Mouse (Mus musculus) midbrain, embryonic 13.5 days (tissue): ENCODE data around the gene Sec22c. TPM values are rescaled to one million over a fixed set of nuclear protein-coding genes. Genes with fewer than 3 reads are reported as not detected.

ENCODE experiments used
- ATAC-seq: fragments of 200-750 bp; cut with Nextera tagmentation; 2 replicates; pipeline ENCODE4 v1.8.0; 2017; ENCODE audit warnings: mild to moderate bottlenecking, moderate TSS enrichment, moderate library complexity
- H3K27ac ChIP-seq: fragments of 300-500 bp; sonication (generic); 2 replicates; pipeline ENCODE4 v1.5.1; 2015; ENCODE audit warnings: inconsistent platforms, mild to moderate bottlenecking, moderate library complexity
- H3K27me3 ChIP-seq: fragments of 300-500 bp; sonication (generic); 2 replicates; pipeline ENCODE4 v1.6.1; 2015; ENCODE audit warnings: mild to moderate bottlenecking, inconsistent platforms
- H3K36me3 ChIP-seq: fragments of 300-500 bp; sonication (generic); 2 replicates; pipeline ENCODE4 v1.6.1; 2015; ENCODE audit warnings: mild to moderate bottlenecking, inconsistent platforms
- H3K4me1 ChIP-seq: fragments of 300-500 bp; sonication (generic); replicated peaks from 2 replicates; pipeline ENCODE4 v1.6.1; 2015; ENCODE audit warnings: inconsistent platforms
- H3K4me2 ChIP-seq: fragments of 300-500 bp; sonication (generic); replicated peaks from 2 replicates; pipeline ENCODE4 v1.6.1; 2015; ENCODE audit warnings: moderate library complexity, mild to moderate bottlenecking, inconsistent platforms
- H3K4me3 ChIP-seq: fragments of 300-500 bp; sonication (generic); replicated peaks from 2 replicates; pipeline ENCODE4 v1.5.1; 2015; ENCODE audit warnings: mild to moderate bottlenecking, inconsistent platforms
- H3K9ac ChIP-seq: fragments of 300-500 bp; sonication (generic); replicated peaks from 2 replicates; pipeline ENCODE4 v1.6.1; 2015; ENCODE audit warnings: mild to moderate bottlenecking, inconsistent platforms
- H3K9me3 ChIP-seq: fragments of 300-500 bp; sonication (generic); 2 replicates; pipeline ENCODE4 v1.6.1; 2016; ENCODE audit warnings: mild to moderate bottlenecking, inconsistent platforms
- WGBS: fragments of 180-500 bp; shearing (Covaris S2); methylation state at CpG from one replicate; pipeline ENCODE4 v1.1.7; 2015; 5-methylcytosine and 5-hydroxymethylcytosine counted together
- polyA plus RNA-seq: library from polyadenylated mRNA; unstranded; fragments of >200 nt; fragmentation: Nextera tagmentation; extraction: Ambion mirVana; gene quantifications from 2 replicates; pipeline ENCODE4 v1.2.1, GENCODE M21; 2015

Sec22c gene
- polyA plus RNA-seq, 1 experiment from 2014 or later = 31.1 TPM

DNA sequence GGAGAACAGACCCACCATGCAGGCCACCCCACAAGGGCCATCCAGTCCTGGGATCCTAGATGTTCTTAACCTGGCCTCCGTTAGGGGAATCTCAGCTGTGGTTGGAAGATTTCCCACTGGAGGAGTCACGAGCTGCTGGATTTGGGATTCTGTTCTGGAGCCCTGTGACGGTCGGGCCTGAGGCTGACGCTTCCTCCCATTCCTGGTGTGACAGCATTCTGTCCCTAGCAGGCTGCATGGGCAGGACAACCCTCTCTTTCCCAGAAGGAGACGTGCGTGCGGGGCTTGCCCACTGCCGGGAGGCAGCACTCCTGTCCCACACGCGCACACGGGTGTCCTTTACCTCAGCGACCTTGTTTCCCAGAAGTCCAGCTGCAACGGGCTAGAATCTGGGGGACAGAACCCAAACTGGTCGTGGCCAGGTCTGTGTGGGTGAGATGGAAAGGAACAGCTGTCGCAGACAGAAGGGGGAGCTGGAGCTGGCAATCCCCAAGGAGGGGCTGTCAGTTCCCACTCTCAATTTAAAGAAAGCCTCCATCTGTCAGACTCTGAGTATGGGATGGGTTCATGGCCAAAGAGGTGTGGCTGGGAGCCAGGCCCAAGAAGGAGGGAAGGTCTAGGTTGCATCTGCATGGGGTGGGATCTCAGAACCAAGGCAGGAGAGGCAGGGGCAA lies 38.2 kb downstream of the Sec22c start:
- Histone ChIP-seq H3K27ac (peak overlapping the region; percentile 47; the same call in 1 of the 2 replicates), H3K4me3 (no peak overlapping the region), H3K36me3 (no peaks in the 10 kb centered on the region), H3K9me3 (no peaks in the 10 kb centered on the region), H3K27me3 (peaks cover 30% of the 10 kb centered on the region), H3K9ac (peak overlapping the region; percentile 6; the same call in 1 of the 2 replicates), H3K4me2 (no peak overlapping the region), H3K4me1 (peaks cover 38% of the 10 kb centered on the region)
- WGBS = 67% methylated on average over 16 of the region's 16 CpGs
- ATAC-seq = peak; percentile 28; the same call in 1 of the 2 replicates

DNA sequence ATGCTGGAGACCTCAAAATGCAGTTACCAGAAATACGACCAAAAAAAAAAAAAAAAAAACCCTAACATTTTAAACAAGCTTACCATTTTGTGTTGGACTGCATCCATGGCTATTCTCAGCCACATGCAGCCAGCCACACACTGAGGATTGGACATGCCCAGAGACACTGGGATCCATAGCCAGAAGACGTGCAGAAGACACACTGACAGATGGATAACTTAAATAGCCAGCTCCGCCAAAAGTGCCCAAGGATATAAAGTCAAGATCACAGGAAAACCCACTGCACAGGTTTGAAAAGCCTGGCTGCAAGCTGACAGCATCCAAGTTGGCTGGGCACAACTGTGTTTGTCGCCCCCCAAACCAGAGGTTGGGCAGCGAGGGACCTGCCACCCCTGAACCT lies 41.2 kb downstream of the Sec22c start:
- H3K27me3 ChIP-seq = peaks cover 15% of the 10 kb centered on the region
- WGBS = 84% methylated on average over 5 of the region's 5 CpGs
- H3K36me3 ChIP-seq = no peaks in the 10 kb centered on the region
- H3K4me1 ChIP-seq = peaks cover 19% of the 10 kb centered on the region
- H3K9ac ChIP-seq = no peak overlapping the region
- no peaks in the 10 kb centered on the region for H3K9me3 ChIP-seq
- H3K27ac ChIP-seq = no peak overlapping the region
- no peak for ATAC-seq
- no peak overlapping the region for H3K4me2 ChIP-seq
- H3K4me3 ChIP-seq = no peak overlapping the region

DNA sequence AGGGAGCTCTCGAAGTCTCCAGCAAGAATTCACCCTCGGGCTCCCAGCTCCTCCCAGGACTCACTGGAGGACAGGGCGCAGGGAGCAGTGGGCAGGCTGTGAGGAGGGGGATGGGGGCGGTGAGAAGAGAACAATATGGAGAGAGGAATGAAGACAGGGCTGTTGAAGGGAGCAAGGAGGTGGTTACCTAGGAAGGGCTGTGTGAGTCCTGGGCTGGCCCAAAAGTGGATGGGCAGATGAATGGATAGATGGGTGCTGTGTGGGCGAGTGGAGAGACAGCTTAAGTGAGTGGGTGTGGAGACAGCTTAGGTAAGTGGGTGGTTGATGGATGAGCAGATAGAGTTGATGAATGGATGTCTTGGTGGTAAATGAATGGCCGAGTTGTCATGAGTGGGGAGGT lies 41.8 kb downstream of the Sec22c start:
- WGBS = 87% methylated on average over 6 of the region's 6 CpGs
- Histone ChIP-seq H3K4me1 (peaks cover 18% of the 10 kb centered on the region), H3K9me3 (no peaks in the 10 kb centered on the region), H3K4me2 (no peak overlapping the region), H3K27me3 (peaks cover 8% of the 10 kb centered on the region), H3K36me3 (no peaks in the 10 kb centered on the region), H3K4me3 (no peak overlapping the region), H3K9ac (no peak overlapping the region), H3K27ac (no peak overlapping the region)
- ATAC-seq = no peak

- no peak overlapping the region for H3K4me3 ChIP-seq
- H3K27ac ChIP-seq = no peak overlapping the region
- no peak for ATAC-seq
- 88% methylated on average over 7 of the region's 7 CpGs for WGBS
- H3K9me3 ChIP-seq = no peaks in the 10 kb centered on the region
- no peaks in the 10 kb centered on the region for H3K4me1 ChIP-seq
- no peaks in the 10 kb centered on the region for H3K36me3 ChIP-seq
- no peak overlapping the region for H3K4me2 ChIP-seq
- H3K9ac ChIP-seq = no peak overlapping the region
- no peaks in the 10 kb centered on the region for H3K27me3 ChIP-seq
Measured at GRCm38 (mm10) chr9:121659791-121660190, 45.5 kb downstream of the Sec22c start.

DNA sequence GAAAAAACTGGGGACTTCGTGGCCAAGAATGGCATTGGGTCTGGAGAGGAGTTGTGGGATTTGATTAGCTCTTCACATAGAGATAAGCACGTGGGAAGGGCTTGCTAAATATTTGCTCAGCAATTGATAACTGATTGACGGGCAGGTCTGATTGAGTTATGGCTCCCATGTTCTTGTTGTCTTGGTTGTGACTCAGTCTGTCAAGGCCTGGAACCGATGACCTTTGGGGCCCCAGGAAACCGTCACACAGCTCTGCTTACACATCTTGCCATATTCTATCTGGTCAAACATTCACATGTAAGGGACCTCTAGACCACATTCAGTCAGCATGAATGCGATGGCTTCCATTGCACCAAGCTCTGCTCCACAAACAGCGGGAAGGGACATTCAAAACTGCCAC lies 47.0 kb downstream of the Sec22c start:
- 86% methylated on average over 7 of the region's 7 CpGs for WGBS
- H3K9ac ChIP-seq = no peak overlapping the region
- H3K4me3 ChIP-seq = no peak overlapping the region
- no peaks in the 10 kb centered on the region for H3K9me3 ChIP-seq
- H3K27me3 ChIP-seq = no peaks in the 10 kb centered on the region
- no peak overlapping the region for H3K27ac ChIP-seq
- H3K4me1 ChIP-seq = no peaks in the 10 kb centered on the region
- H3K36me3 ChIP-seq = no peaks in the 10 kb centered on the region
- no peak for ATAC-seq
- H3K4me2 ChIP-seq = no peak overlapping the region

- Histone ChIP-seq H3K9me3 (no peaks in the 10 kb centered on the region), H3K27me3 (no peaks in the 10 kb centered on the region), H3K27ac (no peak overlapping the region), H3K4me1 (no peaks in the 10 kb centered on the region), H3K4me3 (no peak overlapping the region), H3K4me2 (no peak overlapping the region), H3K36me3 (no peaks in the 10 kb centered on the region), H3K9ac (no peak overlapping the region)
- WGBS = 73% methylated on average over 13 of the region's 13 CpGs
- no peak for ATAC-seq
Measured at GRCm38 (mm10) chr9:121657143-121657542, 48.1 kb downstream of the Sec22c start.

DNA sequence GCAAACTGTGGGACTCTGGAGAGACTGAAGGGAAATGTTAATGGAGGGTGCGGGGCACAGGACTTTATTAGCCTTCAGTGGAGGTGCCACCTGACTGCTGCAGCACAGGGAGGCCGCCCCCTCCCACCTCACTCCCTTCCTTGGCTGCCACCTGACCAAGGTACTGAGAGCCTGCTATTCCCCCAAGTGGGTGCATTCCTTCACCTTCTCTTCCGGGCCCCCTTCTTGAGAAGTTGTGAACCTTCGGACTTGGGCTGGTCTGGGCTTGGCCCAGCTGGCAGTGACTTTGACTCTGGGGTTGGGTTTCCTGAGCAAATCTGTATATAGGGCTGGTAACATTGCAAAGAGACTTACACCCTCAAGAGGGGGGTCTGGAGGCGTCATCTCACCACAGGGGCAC lies 49.0 kb downstream of the Sec22c start:
- no peak for ATAC-seq
- no peak overlapping the region for H3K4me3 ChIP-seq
- H3K4me1 ChIP-seq = no peaks in the 10 kb centered on the region
- no peaks in the 10 kb centered on the region for H3K27me3 ChIP-seq
- 89% methylated on average over 5 of the region's 5 CpGs for WGBS
- no peak overlapping the region for H3K9ac ChIP-seq
- no peaks in the 10 kb centered on the region for H3K9me3 ChIP-seq
- no peak overlapping the region for H3K27ac ChIP-seq
- no peaks in the 10 kb centered on the region for H3K36me3 ChIP-seq
- H3K4me2 ChIP-seq = no peak overlapping the region

DNA sequence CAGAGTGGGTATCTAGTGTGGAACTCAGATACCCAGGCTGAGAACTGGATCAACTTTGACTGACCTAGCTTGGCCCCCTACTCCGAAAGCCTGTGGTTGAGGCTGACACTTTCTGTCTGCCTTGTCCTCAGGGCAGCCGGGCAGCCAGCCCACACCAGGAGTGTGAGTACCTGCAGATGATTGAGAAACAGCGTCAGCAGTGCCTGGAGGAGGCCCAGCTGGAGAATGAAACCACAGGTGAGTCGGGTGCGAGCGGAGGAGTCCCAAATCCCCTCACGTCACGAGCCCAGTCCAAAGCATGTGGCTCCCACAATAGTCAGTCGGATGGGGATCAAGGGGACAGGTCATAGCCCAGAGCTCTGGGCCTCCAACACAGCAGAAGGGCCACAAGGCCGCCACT lies 51.6 kb downstream of the Sec22c start:
- Histone ChIP-seq H3K4me1 (no peaks in the 10 kb centered on the region), H3K4me2 (no peak overlapping the region), H3K9ac (no peak overlapping the region), H3K36me3 (no peaks in the 10 kb centered on the region), H3K4me3 (no peak overlapping the region), H3K9me3 (no peaks in the 10 kb centered on the region), H3K27ac (no peak overlapping the region), H3K27me3 (no peaks in the 10 kb centered on the region)
- 87% methylated on average over 10 of the region's 10 CpGs for WGBS
- ATAC-seq = no peak

DNA sequence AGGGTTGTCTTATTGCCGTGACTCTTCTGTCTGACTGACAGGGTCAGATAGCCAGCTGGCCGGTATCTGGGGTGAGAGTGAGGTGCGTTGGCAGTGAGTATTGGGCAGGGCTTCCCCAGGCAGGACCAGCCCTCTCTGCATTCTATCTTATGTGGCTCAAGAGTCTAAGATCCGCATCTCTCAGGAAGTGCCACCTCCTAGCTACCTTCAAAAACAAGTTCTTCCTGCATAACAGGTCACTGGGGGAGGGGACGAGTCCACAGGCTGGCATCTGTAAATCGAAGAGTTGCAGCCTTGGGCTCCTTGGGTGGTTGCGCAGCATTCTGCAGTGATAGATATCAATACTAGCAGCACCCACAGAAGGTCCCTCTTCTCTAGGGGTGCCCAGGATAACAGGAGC lies 58.3 kb downstream of the Sec22c start:
- H3K27me3 ChIP-seq = peaks cover 36% of the 10 kb centered on the region
- no peak overlapping the region for H3K9ac ChIP-seq
- H3K36me3 ChIP-seq = no peaks in the 10 kb centered on the region
- no peaks in the 10 kb centered on the region for H3K9me3 ChIP-seq
- no peak overlapping the region for H3K27ac ChIP-seq
- H3K4me3 ChIP-seq = no peak overlapping the region
- H3K4me1 ChIP-seq = peaks cover 13% of the 10 kb centered on the region
- no peak for ATAC-seq
- 82% methylated on average over 7 of the region's 7 CpGs for WGBS
- no peak overlapping the region for H3K4me2 ChIP-seq

DNA sequence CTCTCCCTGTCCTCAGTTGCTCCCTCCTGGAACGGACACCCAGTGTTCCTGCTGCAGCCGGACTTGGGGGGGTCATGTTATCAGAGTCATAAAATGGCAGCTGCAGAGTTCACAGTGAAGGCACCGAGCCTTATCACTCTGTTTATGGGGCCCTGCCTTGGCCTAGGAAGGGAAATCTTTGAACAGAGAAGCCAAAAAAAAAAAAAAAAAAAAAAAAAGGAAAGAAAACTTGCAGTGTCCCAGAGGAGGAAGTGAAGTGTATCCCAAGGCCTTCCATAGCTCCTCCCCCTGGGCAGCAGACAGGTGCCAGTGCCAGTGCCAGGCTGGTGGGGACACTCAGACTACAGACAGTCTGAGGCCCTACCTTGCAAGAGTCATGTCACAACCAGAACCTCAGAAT lies 60.4 kb downstream of the Sec22c start:
- no peaks in the 10 kb centered on the region for H3K36me3 ChIP-seq
- H3K4me3 ChIP-seq = no peak overlapping the region
- peaks cover 20% of the 10 kb centered on the region for H3K4me1 ChIP-seq
- no peak overlapping the region for H3K9ac ChIP-seq
- no peak for ATAC-seq
- H3K27ac ChIP-seq = no peak overlapping the region
- no peak overlapping the region for H3K4me2 ChIP-seq
- WGBS = 81% methylated on average over 3 of the region's 3 CpGs
- H3K9me3 ChIP-seq = no peaks in the 10 kb centered on the region
- peaks cover 58% of the 10 kb centered on the region for H3K27me3 ChIP-seq

- no peaks in the 10 kb centered on the region for H3K9me3 ChIP-seq
- peak within 1 kb of the TSS; percentile 87 for H3K4me2 ChIP-seq
- H3K27ac ChIP-seq = no peak within 1 kb of the TSS
- WGBS = under 1% methylated on average over 79 of the region's 79 CpGs
- H3K4me1 ChIP-seq = peaks cover 20% of the 10 kb centered on the region
- H3K36me3 ChIP-seq = no peaks in the 10 kb centered on the region
- peak within 1 kb of the TSS; percentile 52 for H3K4me3 ChIP-seq
- peak within 1 kb of the TSS; percentile 63 for H3K9ac ChIP-seq
- H3K27me3 ChIP-seq = peaks cover 74% of the 10 kb centered on the region
- ATAC-seq = peak; percentile 92
Measured at GRCm38 (mm10) chr9:121642401-121643181, 62.7 kb downstream of the Sec22c start, which contains the start of gene Vipr1. TSS of gene Vipr1 (plus strand) at chr9:121642716.

DNA sequence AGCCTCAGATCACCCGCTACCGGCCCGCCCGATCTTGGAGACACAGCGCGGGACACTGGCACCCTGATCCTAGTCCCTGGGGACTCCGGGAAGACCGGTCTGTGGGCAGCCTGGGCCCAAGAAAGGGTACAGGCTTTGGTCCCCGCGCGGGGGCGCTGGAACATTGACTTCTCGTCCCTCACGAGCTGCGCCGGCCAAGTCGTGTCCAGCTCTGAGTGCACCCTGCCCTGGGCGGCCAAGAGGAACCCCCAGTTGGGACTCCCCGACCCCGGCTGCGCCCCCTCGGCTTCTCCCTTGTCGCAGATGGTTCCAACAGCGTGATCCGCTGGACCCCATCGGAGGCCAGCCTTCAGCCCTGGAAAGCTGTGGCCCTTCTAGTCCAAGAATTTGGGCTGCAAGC lies 63.3 kb downstream of the Sec22c start, which contains the start of gene Lyzl4:
Lyzl4 (minus strand) TSS at position 96 of the 400 bp plus-strand sequence.
- WGBS = under 1% methylated on average over 26 of the region's 26 CpGs
- Histone ChIP-seq H3K4me2 (peak within 1 kb of the TSS; percentile 87), H3K27me3 (peaks cover 76% of the 10 kb centered on the region), H3K9me3 (no peaks in the 10 kb centered on the region), H3K27ac (no peak within 1 kb of the TSS), H3K9ac (peak within 1 kb of the TSS; percentile 63), H3K36me3 (no peaks in the 10 kb centered on the region), H3K4me3 (peak within 1 kb of the TSS; percentile 52), H3K4me1 (peaks cover 20% of the 10 kb centered on the region)
- peak; percentile 55 for ATAC-seq
